Mouse (Mus musculus) left cerebral cortex, postnatal 14 days (tissue): ENCODE data around the gene Vwa3b. TPM values are rescaled to one million over a fixed set of nuclear protein-coding genes. Genes with fewer than 3 reads are reported as not detected.

Source experiments
- DNase-seq, 2 experiments: peaks; one replicate each; pipeline ENCODE4 v3.0.0; 2021 to 2022; ENCODE audit warnings: low spot score in 2 of 2, mixed read lengths in 1 of 2
- intact Hi-C: fragments of 180-260 bp; cut with DNase I; formaldehyde crosslinking; loops from one replicate; pipeline ENCODE4 v1.15.1; 2025
- total RNA-seq, 2 experiments: library from RNA; stranded (reverse); gene quantifications; 2 replicates each; pipeline ENCODE4 v1.2.3; 2021

Gene Vwa3b
- total RNA-seq, 2 experiments from 2014 or later, result 1.8 to 3.2 TPM

GRCm38 (mm10) chr1:37194607-37195006 lies 168.2 kb downstream of the Vwa3b start:
- peak; percentile 19 to 51 for DNase-seq
- intact Hi-C loops, result loop anchor here (5.0 kb wide), 1 partner anchor 53 kb away; no protein-coding TSS in a partner anchor

GRCm38 (mm10) chr1:37201406-37201805 lies 175.0 kb downstream of the Vwa3b start:
- DNase-seq, result no peak
- intact Hi-C loops, result no loop called here

DNA sequence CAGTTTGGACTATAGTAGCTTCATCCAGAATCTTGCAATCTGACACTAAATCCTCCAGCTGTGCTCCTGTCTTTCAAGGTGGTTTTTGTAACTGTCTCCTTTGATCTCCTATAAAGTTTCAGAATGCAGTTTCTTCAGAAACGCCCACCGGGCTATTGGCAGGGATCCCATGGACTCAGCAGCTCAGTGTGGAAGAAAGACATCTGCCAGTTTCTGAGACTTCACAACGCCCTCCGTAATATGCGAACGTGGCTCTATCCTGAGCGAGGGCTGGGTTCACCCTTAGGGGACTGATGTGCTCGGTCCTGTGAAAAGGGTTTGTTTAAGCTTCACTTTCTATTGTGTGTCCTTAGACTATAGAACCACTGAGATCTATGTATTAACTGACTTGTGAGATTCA lies 181.3 kb downstream of the Vwa3b start:
- intact Hi-C loops, result no loop called here
- DNase-seq, result peak in 1 of 2 experiments; percentile 23

DNA sequence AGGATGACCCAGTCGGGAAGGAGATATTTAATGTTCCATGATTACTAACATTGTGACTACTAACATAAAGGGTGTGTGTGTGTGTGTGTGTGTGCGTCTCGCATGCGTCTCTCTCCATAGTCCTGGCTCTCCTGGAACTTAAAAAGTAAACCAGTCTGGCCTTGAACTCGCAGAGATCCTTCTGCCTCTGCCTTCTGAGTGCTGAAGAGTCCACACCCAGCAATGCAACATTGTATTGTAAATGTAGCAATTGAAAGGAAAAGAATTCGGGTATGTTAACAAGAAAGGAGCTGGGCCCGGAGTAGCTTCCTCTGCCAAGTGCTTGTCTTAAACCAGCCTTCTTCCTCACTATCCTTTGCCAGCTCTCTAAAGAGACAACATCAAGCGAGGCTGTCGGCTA lies 186.0 kb downstream of the Vwa3b start:
- intact Hi-C loops, result no loop called here
- no peak for DNase-seq

DNA sequence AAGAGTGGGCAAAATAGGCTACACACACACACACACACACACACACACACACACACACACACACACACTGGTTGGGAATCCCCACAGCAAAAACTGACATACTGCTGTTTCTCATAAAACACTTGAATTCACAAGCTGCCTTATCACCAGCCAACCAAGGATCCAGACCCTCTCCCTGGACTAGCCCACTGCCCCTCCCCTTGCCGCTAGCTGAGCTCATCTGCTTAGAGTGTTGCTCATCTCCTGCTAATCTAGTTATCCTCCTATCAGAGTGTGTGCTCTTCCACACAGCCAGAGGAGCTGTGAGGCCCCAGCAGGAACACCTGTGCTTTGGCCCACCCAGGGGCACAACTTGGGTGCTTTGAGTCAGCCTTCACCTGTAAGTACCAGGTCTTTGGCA lies 187.7 kb downstream of the Vwa3b start, which contains the start of gene Cnga3:
TSS of gene Cnga3 (plus strand) at position 291 of the 400 bp plus-strand sequence.
- intact Hi-C loops, result no loop called here

GRCm38 (mm10) chr1:37218386-37218785 lies 192.0 kb downstream of the Vwa3b start:
- DNase-seq, result peak in 1 of 2 experiments; percentile 12
- intact Hi-C loops, result no loop called here

More for the DNA sequence above, 187.7 kb downstream of the Vwa3b start, which contains the start of gene Cnga3:
- no peak for DNase-seq

- intact Hi-C loops, result no loop called here
- no peak for DNase-seq
Observed at GRCm38 (mm10) chr1:37219593-37219992, 193.2 kb downstream of the Vwa3b start.

GRCm38 (mm10) chr1:37220134-37220907 lies 193.9 kb downstream of the Vwa3b start:
- intact Hi-C loops, result no loop called here
- DNase-seq, result peak; percentile 90 to 97

GRCm38 (mm10) chr1:37222002-37222401 lies 195.6 kb downstream of the Vwa3b start:
- no peak for DNase-seq
- intact Hi-C loops, result no loop called here

DNA sequence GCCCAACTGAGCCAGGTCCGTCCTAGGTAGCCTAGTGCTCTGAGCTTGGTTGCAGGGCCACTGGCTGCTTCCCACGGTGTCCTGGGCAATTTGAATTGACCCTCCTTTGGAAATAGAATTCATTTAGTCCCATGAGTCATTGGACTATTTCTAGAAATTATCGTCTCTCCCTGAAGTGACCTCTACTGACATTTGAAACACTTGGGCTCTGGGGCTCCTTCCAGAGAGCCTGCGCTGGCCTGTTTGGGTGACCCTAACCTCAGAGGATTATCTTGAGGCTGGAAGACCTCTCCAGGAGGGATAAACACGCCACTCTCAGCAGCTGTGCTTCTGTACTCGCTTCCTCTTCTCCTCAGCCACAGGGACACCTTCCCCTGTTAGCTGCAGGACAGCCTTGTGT lies 204.0 kb downstream of the Vwa3b start:
- intact Hi-C loops, result no loop called here
- no peak for DNase-seq

DNA sequence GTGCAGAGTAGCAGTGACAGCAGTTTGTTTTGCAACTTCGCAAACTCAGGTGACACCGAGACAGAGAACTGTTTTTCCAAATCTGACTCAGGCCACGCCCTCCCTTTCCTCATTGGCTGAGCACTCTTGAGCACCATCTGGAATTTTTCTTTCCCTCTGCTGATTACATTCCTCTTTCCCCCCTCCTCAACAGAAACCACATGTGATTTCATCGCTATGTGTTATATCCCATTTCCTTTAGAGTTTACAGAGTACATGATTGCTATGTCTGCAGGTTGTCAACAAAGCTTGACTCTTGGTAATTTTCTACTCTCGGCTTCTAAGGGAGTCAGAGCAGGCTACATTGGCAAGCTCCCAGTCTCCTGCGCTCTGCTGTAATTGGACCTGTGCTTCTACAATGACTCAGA lies 204.9 kb downstream of the Vwa3b start:
- DNase-seq, result peak; percentile 49 to 62
- intact Hi-C loops, result no loop called here

Other genes with a start within 250 kb of the Vwa3b start
- gene Tmem131, start 82.9 kb upstream of the Vwa3b start, total RNA-seq, result 10 to 100 TPM; 57.2 to 60.2 TPM
- under 1 TPM; 0.13 to 0.21 TPM for gene Cnga3, start 187.8 kb downstream of the Vwa3b start, total RNA-seq